Mouse (Mus musculus): ENCODE data around the gene Neu1. TPM values are rescaled to one million over a fixed set of nuclear protein-coding genes. Genes with fewer than 3 reads are reported as not detected.
"Not testable (repeated sequence)": the region's sequence is repeated elsewhere in the genome, so short reads cannot be mapped to it uniquely, and the experiment has no call there.

Gene Neu1
- total and polyA plus RNA-seq, 3 experiments, result 24.0 to 47.2 (median 25.3) TPM

DNA sequence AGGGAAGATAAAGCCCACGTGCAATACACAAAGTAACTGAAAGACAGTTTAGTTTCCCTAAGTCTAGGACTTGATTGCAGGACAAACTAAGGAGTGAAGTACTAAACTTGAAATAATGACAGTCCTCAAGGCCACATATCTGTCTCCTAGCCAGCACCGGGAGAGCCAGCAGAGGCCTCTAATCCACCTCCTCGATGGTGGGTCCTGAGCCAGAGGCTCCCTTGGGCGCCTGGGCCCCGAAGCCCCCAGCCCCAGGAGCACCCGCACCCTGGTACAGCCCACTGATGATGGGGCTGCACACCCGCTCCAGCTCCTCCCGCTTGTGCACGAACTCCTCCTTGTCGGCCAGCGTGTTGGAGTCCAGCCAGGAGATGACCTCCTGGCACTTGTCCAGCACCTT, 38.8 kb downstream of the Neu1 start, which contains the start of gene Gm20481:
Gm20481 (plus strand) TSS at position 91 of the 400 bp plus-strand sequence.
- DNase-seq, result peak; percentile 64

- not testable (repeated sequence) for DNase-seq
Observed at GRCm38 (mm10) chr17:34970850-34971249, 39.8 kb downstream of the Neu1 start.

GRCm38 (mm10) chr17:34971694-34972068, 40.6 kb downstream of the Neu1 start:
- not testable (repeated sequence) for DNase-seq

DNA sequence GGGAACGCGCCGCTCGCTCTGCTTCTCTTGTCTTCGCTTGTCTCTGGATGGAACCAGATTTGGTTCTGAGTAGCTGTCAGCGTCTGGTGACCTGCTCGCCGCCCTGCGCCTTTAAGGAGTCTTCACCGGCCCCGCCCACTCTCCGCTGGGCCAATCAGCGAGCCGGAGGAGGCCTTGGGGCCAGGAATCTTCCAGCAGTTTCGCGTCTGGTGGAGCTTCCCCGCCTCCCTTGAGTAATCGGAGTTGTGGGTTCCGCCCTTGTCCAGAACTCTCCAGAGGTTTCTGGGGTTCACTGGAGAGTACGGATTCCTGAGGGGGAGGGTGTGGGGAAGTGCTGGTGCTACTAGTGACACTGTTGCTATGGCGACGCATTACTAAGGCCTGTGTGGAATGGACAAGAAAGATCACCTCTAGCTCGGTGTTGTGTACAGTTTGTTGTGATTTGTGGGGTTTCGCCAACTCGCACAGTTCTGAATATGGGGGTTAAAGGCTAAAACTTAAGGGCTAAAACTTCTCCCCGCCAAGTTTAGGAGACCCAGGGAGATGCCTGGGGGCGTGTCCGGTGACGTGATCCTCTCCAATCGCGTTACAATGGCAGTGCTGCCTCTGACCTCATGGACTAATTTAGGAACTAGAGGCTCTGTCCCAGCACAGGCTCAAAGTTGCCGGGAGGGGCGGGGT, 41.2 kb downstream of the Neu1 start, which contains the start of the genes Hspa1a and Hspa1l:
Hspa1a (minus strand) TSS at position 88 of the 681 bp plus-strand sequence.
Hspa1l (plus strand) TSS at position 635 of the 681 bp plus-strand sequence.
- peak; percentile 94 for DNase-seq

- peak; percentile 75 for DNase-seq
Observed at GRCm38 (mm10) chr17:34975581-34976492, 44.8 kb downstream of the Neu1 start.

GRCm38 (mm10) chr17:34977000-34977399, 45.9 kb downstream of the Neu1 start:
- DNase-seq, result no peak

DNA sequence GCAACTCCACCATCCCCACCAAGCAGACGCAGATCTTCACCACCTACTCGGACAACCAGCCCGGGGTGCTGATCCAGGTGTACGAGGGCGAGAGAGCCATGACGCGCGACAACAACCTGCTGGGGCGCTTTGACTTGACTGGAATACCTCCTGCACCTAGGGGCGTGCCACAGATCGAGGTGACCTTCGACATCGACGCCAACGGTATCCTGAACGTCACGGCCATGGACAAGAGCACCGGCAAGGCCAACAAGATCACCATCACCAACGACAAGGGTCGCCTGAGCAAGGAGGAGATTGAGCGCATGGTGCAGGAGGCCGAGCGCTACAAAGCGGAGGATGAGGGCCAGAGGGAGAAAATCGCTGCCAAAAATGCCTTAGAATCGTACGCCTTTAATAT, 47.2 kb downstream of the Neu1 start:
- no peak for DNase-seq

GRCm38 (mm10) chr17:34979631-34980030, 48.6 kb downstream of the Neu1 start:
- peak; percentile 25 for DNase-seq

- peak; percentile 57 for DNase-seq
Observed at GRCm38 (mm10) chr17:34980655-34981054, 49.6 kb downstream of the Neu1 start.

DNA sequence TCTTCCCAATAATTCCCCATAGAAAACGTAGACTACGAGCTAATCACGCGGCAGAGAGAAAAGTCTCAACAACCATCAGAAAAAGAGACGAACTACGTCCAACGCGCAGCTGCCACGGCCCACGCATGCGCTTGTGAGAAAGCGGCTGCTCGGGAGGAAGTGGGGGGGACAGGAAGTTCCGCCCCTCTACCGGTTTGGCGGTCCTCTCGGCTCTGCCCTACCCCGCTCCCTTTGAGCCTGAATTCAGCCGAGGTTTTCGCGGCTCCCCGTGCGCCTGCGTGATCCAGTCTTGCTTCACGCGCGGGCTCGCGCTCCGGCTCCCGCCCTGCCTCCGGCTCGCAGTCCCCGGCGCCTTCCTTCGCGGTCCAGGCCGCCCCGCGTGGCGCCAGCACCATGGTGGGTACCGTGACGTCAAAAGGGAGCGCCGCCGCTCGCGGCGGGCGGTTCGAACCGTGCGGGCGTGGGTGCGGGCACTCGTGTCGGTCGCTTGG, 50.7 kb downstream of the Neu1 start, which contains the start of gene Lsm2:
Lsm2 (plus strand) TSS at position 173 of the 491 bp plus-strand sequence.
- DNase-seq, result peak; percentile 96

GRCm38 (mm10) chr17:34982328-34982727, 51.3 kb downstream of the Neu1 start:
- DNase-seq, result no peak

GRCm38 (mm10) chr17:34984218-34984617, 53.2 kb downstream of the Neu1 start:
- DNase-seq, result no peak

Other genes starting within 250 kb of the Neu1 start
Only the 30 nearest of the 38 such genes appear.
- over 10,000 TPM in 1 of 2 experiments, 1,000 to 10,000 TPM in 1; 5,616 to 11,133 TPM for gene Cyp21a1, start 126.7 kb upstream of the Neu1 start, total RNA-seq (2021)
- 14,410 and 19,594 TPM in 2 replicates for gene Cyp21a1, start 126.7 kb upstream of the Neu1 start, polyA plus RNA-seq (2012; rRNA removed)
- gene Stk19, start 94.3 kb upstream of the Neu1 start, total RNA-seq (2021), result 10 to 100 TPM; 38.5 to 55.1 TPM
- 139 and 176 TPM in 2 replicates for gene Stk19, start 94.3 kb upstream of the Neu1 start, polyA plus RNA-seq (2012; rRNA removed)
- gene Dxo, start 94.2 kb upstream of the Neu1 start, total RNA-seq (2021), result 100 to 1,000 TPM in 1 of 2 experiments, 10 to 100 TPM in 1; 47.0 to 126 TPM
- 82.7 and 107 TPM in 2 replicates for gene Dxo, start 94.2 kb upstream of the Neu1 start, polyA plus RNA-seq (2012; rRNA removed)
- 10 to 100 TPM; 62.1 to 65.8 TPM for gene Skiv2l, start 81.0 kb upstream of the Neu1 start, total RNA-seq (2021)
- 105 and 112 TPM in 2 replicates for gene Skiv2l, start 81.0 kb upstream of the Neu1 start, polyA plus RNA-seq (2012; rRNA removed)
- gene Nelfe, start 80.9 kb upstream of the Neu1 start, total RNA-seq (2021), result 10 to 100 TPM; 55.5 to 67.6 TPM
- gene Nelfe, start 80.9 kb upstream of the Neu1 start, polyA plus RNA-seq (2012; rRNA removed), result 22.8 and 31.5 TPM in 2 replicates
- 10 to 100 TPM; 18.4 to 29.0 TPM for gene Cfb, start 68.7 kb upstream of the Neu1 start, total RNA-seq (2021)
- 4.6 and 7.9 TPM in 2 replicates for gene Cfb, start 68.7 kb upstream of the Neu1 start, polyA plus RNA-seq (2012; rRNA removed)
- gene Zbtb12, start 51.8 kb upstream of the Neu1 start, total RNA-seq (2021), result 10 to 100 TPM; 10.8 to 16.1 TPM
- gene Zbtb12, start 51.8 kb upstream of the Neu1 start, polyA plus RNA-seq (2012; rRNA removed), result 18.7 and 21.5 TPM in 2 replicates
- not detected for gene Gm20547, start 49.2 kb upstream of the Neu1 start, total RNA-seq (2021)
- gene Gm20547, start 49.2 kb upstream of the Neu1 start, polyA plus RNA-seq (2012; rRNA removed), result 0.04 TPM in 1 of 2 replicates, not detected in the other
- 100 to 1,000 TPM in 1 of 2 experiments, 10 to 100 TPM in 1; 81.4 to 105 TPM for gene C2, start 33.0 kb upstream of the Neu1 start, total RNA-seq (2021)
- 70.7 and 71.5 TPM in 2 replicates for gene C2, start 33.0 kb upstream of the Neu1 start, polyA plus RNA-seq (2012; rRNA removed)
- gene Ehmt2, start 32.8 kb upstream of the Neu1 start, total RNA-seq (2021), result 100 to 1,000 TPM; 115 to 131 TPM
- gene Ehmt2, start 32.8 kb upstream of the Neu1 start, polyA plus RNA-seq (2012; rRNA removed), result 387 and 452 TPM in 2 replicates
- 1 to 10 TPM in 1 of 2 experiments, under 1 TPM in 1; 0.92 to 1.9 TPM for gene Slc44a4, start 16.8 kb upstream of the Neu1 start, total RNA-seq (2021)
- gene Slc44a4, start 16.8 kb upstream of the Neu1 start, polyA plus RNA-seq (2012; rRNA removed), result 0.33 and 0.50 TPM in 2 replicates
- 100 to 1,000 TPM in 1 of 2 experiments, 10 to 100 TPM in 1; 36.3 to 634 TPM for gene Hspa1b, start 28.0 kb downstream of the Neu1 start, total RNA-seq (2021)
- gene Hspa1b, start 28.0 kb downstream of the Neu1 start, polyA plus RNA-seq (2012; rRNA removed), result 48.4 and 85.4 TPM in 2 replicates
- gene Gm20481, start 38.7 kb downstream of the Neu1 start, total RNA-seq (2021), result under 1 TPM in 1 of 2 experiments, not detected in 1; 0.58 TPM
- 1.1 and 1.2 TPM in 2 replicates for gene Gm20481, start 38.7 kb downstream of the Neu1 start, polyA plus RNA-seq (2012; rRNA removed)
- 100 to 1,000 TPM in 1 of 2 experiments, 10 to 100 TPM in 1; 16.3 to 253 TPM for gene Hspa1a, start 40.9 kb downstream of the Neu1 start, total RNA-seq (2021)
- 37.1 and 55.2 TPM in 2 replicates for gene Hspa1a, start 40.9 kb downstream of the Neu1 start, polyA plus RNA-seq (2012; rRNA removed)
- under 1 TPM; 0.28 to 0.29 TPM for gene Hspa1l, start 41.5 kb downstream of the Neu1 start, total RNA-seq (2021)
- 0.11 and 0.17 TPM in 2 replicates for gene Hspa1l, start 41.5 kb downstream of the Neu1 start, polyA plus RNA-seq (2012; rRNA removed)
- gene Lsm2, start 50.6 kb downstream of the Neu1 start, total RNA-seq (2021), result 10 to 100 TPM; 32.9 to 45.8 TPM
- 82.4 and 84.8 TPM in 2 replicates for gene Lsm2, start 50.6 kb downstream of the Neu1 start, polyA plus RNA-seq (2012; rRNA removed)
- 10 to 100 TPM; 57.9 to 60.2 TPM for gene Vars, start 69.7 kb downstream of the Neu1 start, total RNA-seq (2021)
- 178 and 214 TPM in 2 replicates for gene Vars, start 69.7 kb downstream of the Neu1 start, polyA plus RNA-seq (2012; rRNA removed)
- under 1 TPM; 0.26 to 0.55 TPM for gene Vwa7, start 85.3 kb downstream of the Neu1 start, total RNA-seq (2021)
- 0.97 and 1.8 TPM in 2 replicates for gene Vwa7, start 85.3 kb downstream of the Neu1 start, polyA plus RNA-seq (2012; rRNA removed)
- under 1 TPM in 1 of 2 experiments, not detected in 1; 0.79 TPM for gene Sapcd1, start 96.8 kb downstream of the Neu1 start, total RNA-seq (2021)
- 0.83 and 2.0 TPM in 2 replicates for gene Sapcd1, start 96.8 kb downstream of the Neu1 start, polyA plus RNA-seq (2012; rRNA removed)
- gene Msh5, start 115.5 kb downstream of the Neu1 start, total RNA-seq (2021), result under 1 TPM; 0.75 to 0.93 TPM
- 1.3 and 1.7 TPM in 2 replicates for gene Msh5, start 115.5 kb downstream of the Neu1 start, polyA plus RNA-seq (2012; rRNA removed)
- 100 to 1,000 TPM in 1 of 2 experiments, 10 to 100 TPM in 1; 80.8 to 136 TPM for gene Clic1, start 118.7 kb downstream of the Neu1 start, total RNA-seq (2021)
- gene Clic1, start 118.7 kb downstream of the Neu1 start, polyA plus RNA-seq (2012; rRNA removed), result 62.2 and 64.1 TPM in 2 replicates
- gene Ddah2, start 127.8 kb downstream of the Neu1 start, total RNA-seq (2021), result 10 to 100 TPM in 1 of 2 experiments, 1 to 10 TPM in 1; 7.2 to 26.6 TPM
- gene Ddah2, start 127.8 kb downstream of the Neu1 start, polyA plus RNA-seq (2012; rRNA removed), result 25.9 and 35.6 TPM in 2 replicates
- not detected for gene Ly6g6c, start 134.1 kb downstream of the Neu1 start, total RNA-seq (2021)
- gene Ly6g6c, start 134.1 kb downstream of the Neu1 start, polyA plus RNA-seq (2012; rRNA removed), result not detected in 2 replicates
- gene Mpig6b, start 134.9 kb downstream of the Neu1 start, total RNA-seq (2021), result not detected
- 0.06 TPM in 1 of 2 replicates, not detected in the other for gene Mpig6b, start 134.9 kb downstream of the Neu1 start, polyA plus RNA-seq (2012; rRNA removed)
- gene Ly6g6e, start 145.6 kb downstream of the Neu1 start, total RNA-seq (2021), result not detected
- 0.21 and 0.34 TPM in 2 replicates for gene Ly6g6e, start 145.6 kb downstream of the Neu1 start, polyA plus RNA-seq (2012; rRNA removed)
- under 1 TPM in 1 of 2 experiments, not detected in 1; 0.45 TPM for gene Ly6g6d, start 146.8 kb downstream of the Neu1 start, total RNA-seq (2021)
- gene Ly6g6d, start 146.8 kb downstream of the Neu1 start, polyA plus RNA-seq (2012; rRNA removed), result 0.57 and 1.1 TPM in 2 replicates
- gene Ly6g6f, start 154.4 kb downstream of the Neu1 start, total RNA-seq (2021), result not detected
- not detected in 2 replicates for gene Ly6g6f, start 154.4 kb downstream of the Neu1 start, polyA plus RNA-seq (2012; rRNA removed)
- 10 to 100 TPM; 71.8 to 95.8 TPM for gene Abhd16a, start 158.0 kb downstream of the Neu1 start, total RNA-seq (2021)
- 219 and 291 TPM in 2 replicates for gene Abhd16a, start 158.0 kb downstream of the Neu1 start, polyA plus RNA-seq (2012; rRNA removed)
- not detected for gene Ly6g5c, start 177.0 kb downstream of the Neu1 start, total RNA-seq (2021)
- gene Ly6g5c, start 177.0 kb downstream of the Neu1 start, polyA plus RNA-seq (2012; rRNA removed), result not detected in 2 replicates
- under 1 TPM; 0.23 to 0.35 TPM for gene Ly6g5b, start 184.2 kb downstream of the Neu1 start, total RNA-seq (2021)
- 0.42 and 0.52 TPM in 2 replicates for gene Ly6g5b, start 184.2 kb downstream of the Neu1 start, polyA plus RNA-seq (2012; rRNA removed)